Mouse (Mus musculus) bone marrow macrophage, adult 2 months (primary cell): ENCODE measurements around the gene Tsc22d3.

Source experiments
- CTCF ChIP-seq: IDR thresholded peaks from 2 replicates; pipeline ENCODE4 v1.5.1; 2012; ENCODE audit warnings: low read depth, mild to moderate bottlenecking, low read length, moderate library complexity
- POLR2A ChIP-seq: IDR thresholded peaks from 2 replicates; pipeline ENCODE4 v1.6.1; 2012; ENCODE audit warnings: mild to moderate bottlenecking, low read depth, low read length, borderline replicate concordance

- TF ChIP-seq POLR2A (no peak), CTCF (no peak)
Measured at GRCm38 (mm10) chrX:140572702-140573338, 27.6 kb downstream of the Tsc22d3 start.
